Mouse (Mus musculus): ENCODE measurements at regions not wholly inside any gene's neighbourhood (a gene's known extent, or its start where the extent isn't known, plus 50 kb on each side); places are given as distances from the start of the nearest gene placed in this dataset.

DNA sequence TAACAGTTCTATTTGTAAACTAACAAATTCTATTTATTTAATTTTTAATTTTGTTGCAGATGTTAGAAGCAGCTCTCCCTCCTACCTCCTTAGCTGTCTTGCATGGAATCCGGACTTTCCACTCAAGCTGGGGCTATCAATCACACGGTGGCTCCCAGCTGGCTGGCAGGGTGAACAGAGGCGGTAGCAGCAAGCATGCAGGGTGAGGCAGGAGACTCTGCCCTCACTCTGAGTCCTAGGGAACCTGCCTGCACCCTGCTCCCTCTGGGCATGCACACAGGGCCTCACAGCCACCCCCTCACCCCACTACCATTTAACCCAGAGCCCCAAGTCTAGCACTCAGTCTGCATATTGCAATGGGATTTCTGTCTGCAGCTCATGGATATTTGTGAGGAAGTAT is 168.4 kb upstream of the Zfp703 start:
- no peak overlapping the region for H3K9ac ChIP-seq (replicated peaks; ENCODE audit: low read length, poor library complexity, severe bottlenecking)
- ATAC-seq (ENCODE audit: low FRiP score) (no peak), DNase-seq (ENCODE audit: low spot score) (no peak)
- no peak for TF ChIP-seq CTCF (IDR thresholded peaks at IDR 0.05)
- no peak overlapping the region for H3K27ac ChIP-seq (ENCODE audit: low read depth, low read length)
- no peaks in the 10 kb centered on the region for H3K27me3 ChIP-seq (ENCODE audit: insufficient read depth, low read length)
- 29% methylated on average over 3 of the region's 3 CpGs for WGBS
- no peak overlapping the region for H3K4me3 ChIP-seq (ENCODE audit: low read depth, low read length)
- H3K4me1 ChIP-seq (ENCODE audit: insufficient read depth, low read length), result peaks cover 10% of the 10 kb centered on the region; the same call in 1 of the 2 replicates
- no peaks in the 10 kb centered on the region for H3K9me3 ChIP-seq (ENCODE audit: low read length)
- H3K4me2 ChIP-seq (ENCODE audit: low read depth, low read length, poor library complexity, severe bottlenecking), result no peak overlapping the region
- no peaks in the 10 kb centered on the region for H3K36me3 ChIP-seq (ENCODE audit: insufficient read depth, low read length)

GRCm38 (mm10) chr8:26809943-26810342 is 167.2 kb upstream of the Zfp703 start:
- no peak for DNase-seq (ENCODE audit: low spot score)
- Histone ChIP-seq H3K4me2 (ENCODE audit: low read depth, low read length, poor library complexity, severe bottlenecking) (no peak overlapping the region), H3K9ac (replicated peaks; ENCODE audit: low read length, poor library complexity, severe bottlenecking) (no peak overlapping the region), H3K36me3 (ENCODE audit: insufficient read depth, low read length) (no peaks in the 10 kb centered on the region), H3K27ac (ENCODE audit: low read depth, low read length) (no peak overlapping the region), H3K27me3 (ENCODE audit: insufficient read depth, low read length) (no peaks in the 10 kb centered on the region), H3K4me1 (ENCODE audit: insufficient read depth, low read length) (peaks cover 9% of the 10 kb centered on the region; the same call in 1 of the 2 replicates), H3K4me3 (ENCODE audit: low read depth, low read length) (no peak overlapping the region), H3K9me3 (ENCODE audit: low read length) (no peaks in the 10 kb centered on the region)
- no peak for ATAC-seq (ENCODE audit: low FRiP score)
- no peak for TF ChIP-seq CTCF (IDR thresholded peaks at IDR 0.05)
- WGBS, result 73% methylated on average over 7 of the region's 7 CpGs

- WGBS, result 81% methylated on average over 12 of the region's 12 CpGs
- no peak overlapping the region for H3K4me2 ChIP-seq (ENCODE audit: low read depth, low read length, poor library complexity, severe bottlenecking)
- ATAC-seq (ENCODE audit: low FRiP score), result no peak
Measured at GRCm38 (mm10) chr8:26811533-26812236, 165.4 kb upstream of the Zfp703 start.

GRCm38 (mm10) chr8:26813198-26813815 is 163.8 kb upstream of the Zfp703 start:
- DNase-seq (ENCODE audit: low spot score), result no peak
- no peak overlapping the region for H3K4me3 ChIP-seq (ENCODE audit: low read depth, low read length)
- H3K9me3 ChIP-seq (ENCODE audit: low read length), result no peaks in the 10 kb centered on the region
- no peaks in the 10 kb centered on the region for H3K36me3 ChIP-seq (ENCODE audit: insufficient read depth, low read length)
- ATAC-seq (ENCODE audit: low FRiP score), result no peak
- no peak overlapping the region for H3K27ac ChIP-seq (ENCODE audit: low read depth, low read length)
- H3K4me2 ChIP-seq (ENCODE audit: low read depth, low read length, poor library complexity, severe bottlenecking), result no peak overlapping the region
- no peak for TF ChIP-seq CTCF (IDR thresholded peaks at IDR 0.05)
- H3K27me3 ChIP-seq (ENCODE audit: insufficient read depth, low read length), result no peaks in the 10 kb centered on the region
- no peak overlapping the region for H3K9ac ChIP-seq (replicated peaks; ENCODE audit: low read length, poor library complexity, severe bottlenecking)
- WGBS, result 88% methylated on average over 9 of the region's 9 CpGs
- peaks cover 2% of the 10 kb centered on the region; the same call in 1 of the 2 replicates for H3K4me1 ChIP-seq (ENCODE audit: insufficient read depth, low read length)

More at GRCm38 (mm10) chr8:26811533-26812236, 165.4 kb upstream of the Zfp703 start:
- DNase-seq (ENCODE audit: low spot score), result no peak
- no peaks in the 10 kb centered on the region for H3K27me3 ChIP-seq (ENCODE audit: insufficient read depth, low read length)
- peaks cover 5% of the 10 kb centered on the region; the same call in 1 of the 2 replicates for H3K4me1 ChIP-seq (ENCODE audit: insufficient read depth, low read length)
- H3K4me3 ChIP-seq (ENCODE audit: low read depth, low read length), result no peak overlapping the region
- no peak for TF ChIP-seq CTCF (IDR thresholded peaks at IDR 0.05)
- H3K27ac ChIP-seq (ENCODE audit: low read depth, low read length), result no peak overlapping the region
- no peaks in the 10 kb centered on the region for H3K36me3 ChIP-seq (ENCODE audit: insufficient read depth, low read length)
- H3K9me3 ChIP-seq (ENCODE audit: low read length), result no peaks in the 10 kb centered on the region
- H3K9ac ChIP-seq (replicated peaks; ENCODE audit: low read length, poor library complexity, severe bottlenecking), result no peak overlapping the region

DNA sequence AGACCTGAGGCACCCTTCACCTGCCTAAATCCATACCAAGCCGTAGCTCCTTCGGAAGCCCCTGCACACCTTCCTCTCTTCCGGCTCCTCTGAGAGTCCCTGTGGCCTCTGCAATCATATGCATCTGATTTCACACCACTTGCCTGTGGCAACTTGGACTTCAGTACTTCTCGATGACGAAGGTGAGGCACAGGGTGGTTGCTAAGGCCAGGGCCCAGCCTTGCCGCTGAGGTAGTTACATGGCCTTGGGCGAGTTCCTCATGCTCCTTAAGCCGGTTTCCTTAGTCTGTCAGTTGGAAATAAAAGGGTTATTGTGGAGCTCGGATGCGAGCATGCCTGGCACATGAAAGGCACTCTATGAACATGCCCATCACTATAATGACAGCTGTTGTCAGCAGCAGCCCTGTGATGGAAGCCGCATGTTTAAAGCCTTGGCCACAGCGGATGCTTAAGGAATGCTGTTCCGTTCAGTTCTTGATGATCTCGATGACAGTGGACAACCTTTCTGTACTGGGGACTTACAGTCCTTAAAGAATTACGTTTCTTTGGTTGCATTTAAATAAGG is 162.0 kb upstream of the Zfp703 start:
- Histone ChIP-seq H3K4me3 (ENCODE audit: low read depth, low read length) (no peak overlapping the region), H3K27ac (ENCODE audit: low read depth, low read length) (no peak overlapping the region), H3K36me3 (ENCODE audit: insufficient read depth, low read length) (no peaks in the 10 kb centered on the region), H3K4me2 (ENCODE audit: low read depth, low read length, poor library complexity, severe bottlenecking) (no peak overlapping the region), H3K9ac (replicated peaks; ENCODE audit: low read length, poor library complexity, severe bottlenecking) (no peak overlapping the region), H3K9me3 (ENCODE audit: low read length) (no peaks in the 10 kb centered on the region), H3K4me1 (ENCODE audit: insufficient read depth, low read length) (no peaks in the 10 kb centered on the region; the same call in 1 of the 2 replicates), H3K27me3 (ENCODE audit: insufficient read depth, low read length) (no peaks in the 10 kb centered on the region)
- ATAC-seq (ENCODE audit: low FRiP score), result no peak; the same call in 1 of the 2 replicates
- DNase-seq (ENCODE audit: low spot score), result no peak
- no peak for TF ChIP-seq CTCF (IDR thresholded peaks at IDR 0.05)
- 46% methylated on average over 15 of the region's 15 CpGs for WGBS

GRCm38 (mm10) chr8:26816977-26817376 is 160.1 kb upstream of the Zfp703 start:
- no peak overlapping the region for H3K27ac ChIP-seq (ENCODE audit: low read depth, low read length)
- no peaks in the 10 kb centered on the region for H3K27me3 ChIP-seq (ENCODE audit: insufficient read depth, low read length)
- DNase-seq (ENCODE audit: low spot score) (no peak), ATAC-seq (ENCODE audit: low FRiP score) (no peak)
- no peaks in the 10 kb centered on the region for H3K36me3 ChIP-seq (ENCODE audit: insufficient read depth, low read length)
- no peaks in the 10 kb centered on the region for H3K9me3 ChIP-seq (ENCODE audit: low read length)
- no peaks in the 10 kb centered on the region; the same call in 1 of the 2 replicates for H3K4me1 ChIP-seq (ENCODE audit: insufficient read depth, low read length)
- no peak for TF ChIP-seq CTCF (IDR thresholded peaks at IDR 0.05)
- 82% methylated on average over 7 of the region's 7 CpGs for WGBS
- H3K4me3 ChIP-seq (ENCODE audit: low read depth, low read length), result no peak overlapping the region
- no peak overlapping the region for H3K4me2 ChIP-seq (ENCODE audit: low read depth, low read length, poor library complexity, severe bottlenecking)
- no peak overlapping the region for H3K9ac ChIP-seq (replicated peaks; ENCODE audit: low read length, poor library complexity, severe bottlenecking)
